Mouse (Mus musculus): ENCODE results near the gene Hmgxb4. TPM values are rescaled to one million over a fixed set of nuclear protein-coding genes. Genes with fewer than 3 reads are reported as not detected.

Gene Hmgxb4
- total RNA-seq, 2 experiments from 2014 or later = 21.1 to 43.7 TPM

GRCm38 (mm10) chr8:75015981-75016380 lies 22.8 kb downstream of the Hmgxb4 start:
- no peak for ATAC-seq (replicated peaks; ENCODE audit: low FRiP score, poor library complexity, severe bottlenecking)

GRCm38 (mm10) chr8:75016422-75016821 lies 23.3 kb downstream of the Hmgxb4 start:
- no peak for ATAC-seq (replicated peaks; ENCODE audit: low FRiP score, poor library complexity, severe bottlenecking)

- no peak for ATAC-seq (replicated peaks; ENCODE audit: low FRiP score, poor library complexity, severe bottlenecking)
Observed at GRCm38 (mm10) chr8:75018274-75018972, 25.3 kb downstream of the Hmgxb4 start.

- ATAC-seq (replicated peaks; ENCODE audit: low FRiP score, poor library complexity, severe bottlenecking) = peak; percentile 81
Observed at GRCm38 (mm10) chr8:75023660-75024316, 30.6 kb downstream of the Hmgxb4 start.

- no peak for ATAC-seq (replicated peaks; ENCODE audit: low FRiP score, poor library complexity, severe bottlenecking)
Observed at GRCm38 (mm10) chr8:75025809-75026208, 32.7 kb downstream of the Hmgxb4 start.

- no peak for ATAC-seq (replicated peaks; ENCODE audit: low FRiP score, poor library complexity, severe bottlenecking)
Observed at GRCm38 (mm10) chr8:75030453-75031024, 37.4 kb downstream of the Hmgxb4 start.

- peak; percentile 20 for ATAC-seq (replicated peaks; ENCODE audit: low FRiP score, poor library complexity, severe bottlenecking)
Observed at GRCm38 (mm10) chr8:75032961-75033360, 39.8 kb downstream of the Hmgxb4 start.

- ATAC-seq (replicated peaks; ENCODE audit: low FRiP score, poor library complexity, severe bottlenecking) = peak; percentile 92
Observed at GRCm38 (mm10) chr8:75033511-75034243, 40.5 kb downstream of the Hmgxb4 start, which contains the start of gene Tom1. Gene Tom1, plus strand, starts transcription at chr8:75033705.

GRCm38 (mm10) chr8:75034285-75034684 lies 41.1 kb downstream of the Hmgxb4 start:
- ATAC-seq (replicated peaks; ENCODE audit: low FRiP score, poor library complexity, severe bottlenecking) = peak; percentile 21

- no peak for ATAC-seq (replicated peaks; ENCODE audit: low FRiP score, poor library complexity, severe bottlenecking)
Observed at GRCm38 (mm10) chr8:75035640-75036039, 42.5 kb downstream of the Hmgxb4 start.

- no peak for ATAC-seq (replicated peaks; ENCODE audit: low FRiP score, poor library complexity, severe bottlenecking)
Observed at GRCm38 (mm10) chr8:75038497-75038896, 45.3 kb downstream of the Hmgxb4 start.

GRCm38 (mm10) chr8:75039754-75040153 lies 46.6 kb downstream of the Hmgxb4 start:
- ATAC-seq (replicated peaks; ENCODE audit: low FRiP score, poor library complexity, severe bottlenecking) = no peak

GRCm38 (mm10) chr8:75042171-75042570 lies 49.0 kb downstream of the Hmgxb4 start:
- no peak for ATAC-seq (replicated peaks; ENCODE audit: low FRiP score, poor library complexity, severe bottlenecking)

- ATAC-seq (replicated peaks; ENCODE audit: low FRiP score, poor library complexity, severe bottlenecking) = no peak
Observed at GRCm38 (mm10) chr8:75042974-75043373, 49.8 kb downstream of the Hmgxb4 start.

GRCm38 (mm10) chr8:75046303-75046702 lies 53.1 kb downstream of the Hmgxb4 start:
- no peak for ATAC-seq (replicated peaks; ENCODE audit: low FRiP score, poor library complexity, severe bottlenecking)

- no peak for ATAC-seq (replicated peaks; ENCODE audit: low FRiP score, poor library complexity, severe bottlenecking)
Observed at GRCm38 (mm10) chr8:75047784-75048183, 54.6 kb downstream of the Hmgxb4 start.

- ATAC-seq (replicated peaks; ENCODE audit: low FRiP score, poor library complexity, severe bottlenecking) = no peak
Observed at GRCm38 (mm10) chr8:75053342-75053741, 60.2 kb downstream of the Hmgxb4 start.

GRCm38 (mm10) chr8:75055673-75056072 lies 62.5 kb downstream of the Hmgxb4 start:
- no peak for ATAC-seq (replicated peaks; ENCODE audit: low FRiP score, poor library complexity, severe bottlenecking)

- ATAC-seq (replicated peaks; ENCODE audit: low FRiP score, poor library complexity, severe bottlenecking) = no peak
Observed at GRCm38 (mm10) chr8:75060022-75060421, 66.9 kb downstream of the Hmgxb4 start.

- ATAC-seq (replicated peaks; ENCODE audit: low FRiP score, poor library complexity, severe bottlenecking) = no peak
Observed at GRCm38 (mm10) chr8:75060815-75061214, 67.7 kb downstream of the Hmgxb4 start.
